Mouse (Mus musculus): ENCODE measurements around the gene March9. TPM values are rescaled to one million over a fixed set of nuclear protein-coding genes. Genes with fewer than 3 reads are reported as not detected.
"Not testable (repeated sequence)": the region's sequence is repeated elsewhere in the genome, so short reads cannot be mapped to it uniquely, and the experiment has no call there.

March9 gene
- polyA plus RNA-seq, 1 experiment from 2014 or later = not detected

- H3K27me3 ChIP-seq (ENCODE audit: control insufficient read depth, insufficient read depth, low read depth, low read length) = peaks cover 25% of the 10 kb centered on the region
- no peak for ATAC-seq (ENCODE audit: low read depth)
- WGBS (ENCODE audit: insufficient replicate concordance) = 19% methylated on average over 4 of the region's 4 CpGs
These were observed 16.1 kb upstream of the March9 start for GRCm38 (mm10) chr10:127076082-127076481.

GRCm38 (mm10) chr10:127075651-127076050 lies 15.7 kb upstream of the March9 start:
- Histone ChIP-seq H3K27me3 (ENCODE audit: control insufficient read depth, insufficient read depth, low read depth, low read length) (peaks cover 21% of the 10 kb centered on the region), H3K4me1 (ENCODE audit: control insufficient read depth, low read depth, low read length) (peaks cover 25% of the 10 kb centered on the region), H3K36me3 (ENCODE audit: control insufficient read depth, insufficient read depth) (no peaks in the 10 kb centered on the region), H3K9me3 (replicated peaks; ENCODE audit: control insufficient read depth, low read length) (no peaks in the 10 kb centered on the region), H3K4me2 (ENCODE audit: low read depth, low read length) (peak overlapping the region; percentile 33), H3K4me3 (ENCODE audit: low read depth, low read length) (peak overlapping the region; percentile 33), H3K27ac (ENCODE audit: low read length) (no peak overlapping the region), H3K9ac (ENCODE audit: low read depth, low read length) (no peak overlapping the region; the same call in 1 of the 2 replicates)
- ATAC-seq (ENCODE audit: low read depth) = no peak
- 26% methylated on average over 8 of the region's 8 CpGs for WGBS (ENCODE audit: insufficient replicate concordance)

More at GRCm38 (mm10) chr10:127076082-127076481, 16.1 kb upstream of the March9 start:
- Histone ChIP-seq H3K36me3 (ENCODE audit: control insufficient read depth, insufficient read depth) (no peaks in the 10 kb centered on the region), H3K9me3 (replicated peaks; ENCODE audit: control insufficient read depth, low read length) (no peaks in the 10 kb centered on the region), H3K4me2 (ENCODE audit: low read depth, low read length) (peak overlapping the region; percentile 33; the same call in 1 of the 2 replicates), H3K27ac (ENCODE audit: low read length) (no peak overlapping the region), H3K4me3 (ENCODE audit: low read depth, low read length) (peak overlapping the region; percentile 33; the same call in 1 of the 2 replicates), H3K9ac (ENCODE audit: low read depth, low read length) (no peak overlapping the region), H3K4me1 (ENCODE audit: control insufficient read depth, low read depth, low read length) (peaks cover 23% of the 10 kb centered on the region)

- 11% methylated on average over 9 of the region's 9 CpGs for WGBS (ENCODE audit: insufficient replicate concordance)
- H3K9me3 ChIP-seq (replicated peaks; ENCODE audit: control insufficient read depth, low read length) = no peaks in the 10 kb centered on the region
- peaks cover 15% of the 10 kb centered on the region for H3K27me3 ChIP-seq (ENCODE audit: control insufficient read depth, insufficient read depth, low read depth, low read length)
- ATAC-seq (ENCODE audit: low read depth) = no peak
- H3K9ac ChIP-seq (ENCODE audit: low read depth, low read length) = no peak within 1 kb of the TSS; the same call in 1 of the 2 replicates
- peak within 1 kb of the TSS; percentile 33 for H3K4me3 ChIP-seq (ENCODE audit: low read depth, low read length)
- peak within 1 kb of the TSS; percentile 33 for H3K4me2 ChIP-seq (ENCODE audit: low read depth, low read length)
- H3K4me1 ChIP-seq (ENCODE audit: control insufficient read depth, low read depth, low read length) = peaks cover 26% of the 10 kb centered on the region
- no peaks in the 10 kb centered on the region for H3K36me3 ChIP-seq (ENCODE audit: control insufficient read depth, insufficient read depth)
- no peak within 1 kb of the TSS for H3K27ac ChIP-seq (ENCODE audit: low read length)
These were observed 15.1 kb upstream of the March9 start, which contains the start of gene Agap2 for GRCm38 (mm10) chr10:127075080-127075479. Gene Agap2 (plus strand): TSS chr10:127075284.

- Histone ChIP-seq H3K27ac (ENCODE audit: low read length) (no peak overlapping the region), H3K4me1 (ENCODE audit: control insufficient read depth, low read depth, low read length) (peaks cover 31% of the 10 kb centered on the region), H3K27me3 (ENCODE audit: control insufficient read depth, insufficient read depth, low read depth, low read length) (peaks cover 4% of the 10 kb centered on the region; the same call in 1 of the 2 replicates), H3K9ac (ENCODE audit: low read depth, low read length) (no peak overlapping the region), H3K9me3 (replicated peaks; ENCODE audit: control insufficient read depth, low read length) (no peaks in the 10 kb centered on the region), H3K36me3 (ENCODE audit: control insufficient read depth, insufficient read depth) (no peaks in the 10 kb centered on the region), H3K4me3 (ENCODE audit: low read depth, low read length) (no peak overlapping the region), H3K4me2 (ENCODE audit: low read depth, low read length) (no peak overlapping the region)
- 80% methylated on average over 1 of the region's 1 CpGs for WGBS (ENCODE audit: insufficient replicate concordance)
- no peak for ATAC-seq (ENCODE audit: low read depth)
These were observed 14.0 kb upstream of the March9 start for GRCm38 (mm10) chr10:127073981-127074380.

GRCm38 (mm10) chr10:127072969-127073368 lies 13.0 kb upstream of the March9 start:
- peaks cover 40% of the 10 kb centered on the region for H3K4me1 ChIP-seq (ENCODE audit: control insufficient read depth, low read depth, low read length)
- 63% methylated on average over 2 of the region's 2 CpGs for WGBS (ENCODE audit: insufficient replicate concordance)
- not testable (repeated sequence) for H3K9ac ChIP-seq (ENCODE audit: low read depth, low read length); H3K4me3 ChIP-seq (ENCODE audit: low read depth, low read length); H3K27ac ChIP-seq (ENCODE audit: low read length); H3K4me2 ChIP-seq (ENCODE audit: low read depth, low read length); H3K36me3 ChIP-seq (ENCODE audit: control insufficient read depth, insufficient read depth); H3K27me3 ChIP-seq (ENCODE audit: control insufficient read depth, insufficient read depth, low read depth, low read length); ATAC-seq (ENCODE audit: low read depth); H3K9me3 ChIP-seq (replicated peaks; ENCODE audit: control insufficient read depth, low read length)

GRCm38 (mm10) chr10:127072270-127072669 lies 12.3 kb upstream of the March9 start:
- not testable (repeated sequence) for H3K27me3 ChIP-seq (ENCODE audit: control insufficient read depth, insufficient read depth, low read depth, low read length); H3K9ac ChIP-seq (ENCODE audit: low read depth, low read length); H3K9me3 ChIP-seq (replicated peaks; ENCODE audit: control insufficient read depth, low read length); H3K27ac ChIP-seq (ENCODE audit: low read length); ATAC-seq (ENCODE audit: low read depth); H3K4me2 ChIP-seq (ENCODE audit: low read depth, low read length); H3K36me3 ChIP-seq (ENCODE audit: control insufficient read depth, insufficient read depth); H3K4me3 ChIP-seq (ENCODE audit: low read depth, low read length)
- WGBS (ENCODE audit: insufficient replicate concordance) = 76% methylated on average over 4 of the region's 4 CpGs
- H3K4me1 ChIP-seq (ENCODE audit: control insufficient read depth, low read depth, low read length) = peaks cover 37% of the 10 kb centered on the region

GRCm38 (mm10) chr10:127071203-127071602 lies 11.2 kb upstream of the March9 start:
- H3K27ac ChIP-seq (ENCODE audit: low read length) = no peak overlapping the region
- H3K27me3 ChIP-seq (ENCODE audit: control insufficient read depth, insufficient read depth, low read depth, low read length) = no peaks in the 10 kb centered on the region
- peaks cover 28% of the 10 kb centered on the region for H3K4me1 ChIP-seq (ENCODE audit: control insufficient read depth, low read depth, low read length)
- peaks cover 11% of the 10 kb centered on the region for H3K36me3 ChIP-seq (ENCODE audit: control insufficient read depth, insufficient read depth)
- no peak for ATAC-seq (ENCODE audit: low read depth)
- H3K4me2 ChIP-seq (ENCODE audit: low read depth, low read length) = peak overlapping the region; percentile 77
- 46% methylated on average over 9 of the region's 9 CpGs for WGBS (ENCODE audit: insufficient replicate concordance)
- H3K9ac ChIP-seq (ENCODE audit: low read depth, low read length) = no peak overlapping the region
- no peaks in the 10 kb centered on the region for H3K9me3 ChIP-seq (replicated peaks; ENCODE audit: control insufficient read depth, low read length)
- H3K4me3 ChIP-seq (ENCODE audit: low read depth, low read length) = peak overlapping the region; percentile 73

- WGBS (ENCODE audit: insufficient replicate concordance) = under 1% methylated on average over 36 of the region's 36 CpGs
- peak within 1 kb of the TSS; percentile 78 for H3K27ac ChIP-seq (ENCODE audit: low read length)
- peak; percentile 88 for ATAC-seq (ENCODE audit: low read depth)
- H3K4me1 ChIP-seq (ENCODE audit: control insufficient read depth, low read depth, low read length) = peaks cover 29% of the 10 kb centered on the region
- H3K36me3 ChIP-seq (ENCODE audit: control insufficient read depth, insufficient read depth) = peaks cover 18% of the 10 kb centered on the region
- H3K9me3 ChIP-seq (replicated peaks; ENCODE audit: control insufficient read depth, low read length) = no peaks in the 10 kb centered on the region
- no peaks in the 10 kb centered on the region for H3K27me3 ChIP-seq (ENCODE audit: control insufficient read depth, insufficient read depth, low read depth, low read length)
- peak within 1 kb of the TSS; percentile 77 for H3K4me2 ChIP-seq (ENCODE audit: low read depth, low read length)
- H3K9ac ChIP-seq (ENCODE audit: low read depth, low read length) = peak within 1 kb of the TSS; percentile 67
- H3K4me3 ChIP-seq (ENCODE audit: low read depth, low read length) = peak within 1 kb of the TSS; percentile 73
These were observed 10.5 kb upstream of the March9 start, which contains the start of gene Tspan31 for GRCm38 (mm10) chr10:127070190-127071121. Gene Tspan31 (minus strand): TSS chr10:127070264.
